Mouse (Mus musculus) megakaryocyte-erythroid progenitor cell, adult 5-6 weeks (primary cell): ENCODE data around the gene Sept7. TPM values are rescaled to one million over a fixed set of nuclear protein-coding genes. Genes with fewer than 3 reads are reported as not detected.
"Not testable (repeated sequence)": the region's sequence is repeated elsewhere in the genome, so short reads cannot be mapped to it uniquely, and the experiment has no call there.

Experiments used
- ATAC-seq: replicated peaks from 2 replicates; pipeline ENCODE4 v1.8.0; 2016; ENCODE audit warnings: mild to moderate bottlenecking, inconsistent platforms; ENCODE audit not compliant: severe bottlenecking, poor library complexity, low FRiP score, low TSS enrichment
- total RNA-seq, 2 experiments: library from RNA; stranded (forward) in 1 of 2; stranded (reverse) in 1 of 2; fragments of 200-1000, 215-1000 nt in 1 of 2; fragments of >200 nt in 1 of 2; fragmentation: Nextera tagmentation in 1 of 2; gene quantifications; 2 replicates each; pipeline ENCODE4 v1.2.3; 2014 to 2017

Sept7 gene
- total RNA-seq (2014; fragmentation: Nextera tagmentation): 121 and 131 TPM in 2 replicates
- 283 and 354 TPM in 2 replicates for total RNA-seq (2017)

GRCm38 (mm10) chr9:25252283-25252726 lies at the start of gene Sept7:
Sept7 (plus strand) TSS chr9:25252439.
- peak; percentile 92 for ATAC-seq

GRCm38 (mm10) chr9:25208087-25208803 lies 44.0 kb upstream of the Sept7 start:
- no peak for ATAC-seq

- ATAC-seq: no peak
Observed at GRCm38 (mm10) chr9:25212309-25213163, 39.7 kb upstream of the Sept7 start.

- no peak for ATAC-seq
Observed at GRCm38 (mm10) chr9:25213164-25213557, 39.1 kb upstream of the Sept7 start.

- ATAC-seq: no peak
Observed at GRCm38 (mm10) chr9:25215411-25215810, 36.8 kb upstream of the Sept7 start.

GRCm38 (mm10) chr9:25216210-25216609 lies 36.0 kb upstream of the Sept7 start:
- 0 out of 2 replicates have a peak, but pooled peaks have one; percentile 30 for ATAC-seq

GRCm38 (mm10) chr9:25218954-25219353 lies 33.3 kb upstream of the Sept7 start:
- no peak for ATAC-seq

GRCm38 (mm10) chr9:25219882-25220281 lies 32.4 kb upstream of the Sept7 start:
- no peak; the same call in 1 of the 2 replicates for ATAC-seq

- no peak for ATAC-seq
Observed at GRCm38 (mm10) chr9:25224959-25225358, 27.3 kb upstream of the Sept7 start.

GRCm38 (mm10) chr9:25229740-25230139 lies 22.5 kb upstream of the Sept7 start:
- ATAC-seq: no peak

- ATAC-seq: no peak
Observed at GRCm38 (mm10) chr9:25230213-25231039, 21.8 kb upstream of the Sept7 start.

GRCm38 (mm10) chr9:25241065-25241464 lies 11.2 kb upstream of the Sept7 start:
- no peak for ATAC-seq

GRCm38 (mm10) chr9:25241783-25242182 lies 10.5 kb upstream of the Sept7 start:
- not testable (repeated sequence) for ATAC-seq

GRCm38 (mm10) chr9:25242266-25242665 lies 10.0 kb upstream of the Sept7 start:
- no peak for ATAC-seq

- no peak for ATAC-seq
Observed at GRCm38 (mm10) chr9:25243926-25244657, 8.1 kb upstream of the Sept7 start.

- no peak for ATAC-seq
Observed at GRCm38 (mm10) chr9:25245125-25245524, 7.1 kb upstream of the Sept7 start.

GRCm38 (mm10) chr9:25246508-25246907 lies 5.7 kb upstream of the Sept7 start:
- ATAC-seq: no peak

- ATAC-seq: no peak
Observed at GRCm38 (mm10) chr9:25251174-25251573, 1.1 kb upstream of the Sept7 start.
